Mouse (Mus musculus) erythroid progenitor cell, adult 5-6 weeks (primary cell): ENCODE results near the gene Tcp1. TPM values are rescaled to one million over a fixed set of nuclear protein-coding genes. Genes with fewer than 3 reads are reported as not detected.
"Not testable (repeated sequence)": the region's sequence is repeated elsewhere in the genome, so short reads cannot be mapped to it uniquely, and the experiment has no call there.

ENCODE experiments used
- ATAC-seq: replicated peaks from 2 replicates; pipeline ENCODE4 v1.8.0; 2016; ENCODE audit warnings: moderate number of reproducible peaks, mild to moderate bottlenecking, moderate TSS enrichment, inconsistent platforms; ENCODE audit not compliant: poor library complexity, low FRiP score, severe bottlenecking
- total RNA-seq, 2 experiments: library from RNA; stranded (forward) in 1 of 2; stranded (reverse) in 1 of 2; fragments of 150-400 nt in 1 of 2; fragments of 186-747, 209-891 nt in 1 of 2; gene quantifications; 2 replicates each; pipeline versions ENCODE4 v1.2.3 to v1.2.4; 2015 to 2017; ENCODE audit warnings: low replicate concordance in 2 of 2

Gene Tcp1
- total RNA-seq, 2 experiments from 2014 or later = 173 to 220 TPM

DNA sequence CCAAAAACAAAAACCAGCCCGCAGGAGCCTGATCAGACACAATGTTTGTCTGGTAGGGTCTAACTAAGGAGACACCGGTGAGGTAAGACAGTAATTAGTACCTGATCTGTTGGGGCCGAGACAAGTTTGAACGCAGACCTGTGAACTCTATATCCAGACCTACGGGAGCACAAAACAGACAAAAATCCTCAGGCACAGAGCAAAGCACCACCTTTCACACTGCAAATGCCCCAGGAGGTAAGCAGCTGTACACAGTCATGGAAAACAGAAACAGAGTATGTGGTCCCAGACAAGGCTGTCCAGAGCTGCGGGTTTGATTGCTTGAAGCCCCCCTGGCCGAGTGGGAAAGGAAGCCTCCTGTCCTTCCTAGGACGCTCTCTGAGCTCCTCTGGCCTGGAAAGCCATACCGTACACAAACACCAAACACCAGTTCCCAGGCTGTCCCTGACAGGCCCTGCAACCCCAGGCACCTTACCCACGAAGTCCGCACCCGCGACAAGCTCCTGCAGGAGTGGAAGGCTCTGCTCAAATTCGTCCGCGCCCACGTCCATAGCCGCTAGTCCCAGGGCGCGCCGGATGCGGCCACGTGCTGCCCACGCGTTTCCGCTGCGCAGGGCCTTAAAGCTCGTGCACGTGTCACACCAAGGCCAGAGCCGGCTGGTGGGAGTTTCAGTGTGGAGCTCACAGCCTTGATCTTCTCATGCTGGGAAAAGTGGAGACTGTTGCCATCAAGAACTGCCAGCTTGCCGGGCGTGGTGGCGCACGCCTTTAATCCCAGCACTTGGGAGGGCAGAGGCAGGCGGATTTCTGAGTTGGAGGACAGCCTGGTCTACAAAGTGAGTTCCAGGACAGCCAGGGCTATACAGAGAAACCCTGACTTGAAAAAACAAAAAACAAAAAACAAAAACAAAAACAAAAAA lies 5.9 kb upstream of the Tcp1 start, which contains the start of gene Pnldc1:
Pnldc1 (minus strand) TSS at position 870 of the 920 bp plus-strand sequence.
- no peak for ATAC-seq

DNA sequence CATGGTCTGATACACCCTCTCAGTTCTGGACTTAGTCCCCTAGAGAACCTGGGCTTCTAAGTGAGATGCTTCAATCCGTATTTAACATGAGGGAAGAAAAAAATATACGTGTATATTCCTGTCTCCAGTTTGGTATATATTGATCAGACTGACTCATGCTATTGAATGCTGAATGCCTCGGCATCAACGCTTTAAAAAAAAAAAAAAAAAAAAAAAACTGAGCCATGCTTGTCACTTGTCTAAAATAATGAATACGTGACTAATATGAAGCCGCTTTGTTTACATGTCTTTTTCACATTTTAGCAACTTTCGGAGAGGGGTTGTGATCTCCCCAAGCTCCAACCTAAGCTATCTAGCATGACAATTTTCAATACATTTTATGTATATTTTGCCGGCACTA lies 5.1 kb upstream of the Tcp1 start:
- ATAC-seq = no peak

DNA sequence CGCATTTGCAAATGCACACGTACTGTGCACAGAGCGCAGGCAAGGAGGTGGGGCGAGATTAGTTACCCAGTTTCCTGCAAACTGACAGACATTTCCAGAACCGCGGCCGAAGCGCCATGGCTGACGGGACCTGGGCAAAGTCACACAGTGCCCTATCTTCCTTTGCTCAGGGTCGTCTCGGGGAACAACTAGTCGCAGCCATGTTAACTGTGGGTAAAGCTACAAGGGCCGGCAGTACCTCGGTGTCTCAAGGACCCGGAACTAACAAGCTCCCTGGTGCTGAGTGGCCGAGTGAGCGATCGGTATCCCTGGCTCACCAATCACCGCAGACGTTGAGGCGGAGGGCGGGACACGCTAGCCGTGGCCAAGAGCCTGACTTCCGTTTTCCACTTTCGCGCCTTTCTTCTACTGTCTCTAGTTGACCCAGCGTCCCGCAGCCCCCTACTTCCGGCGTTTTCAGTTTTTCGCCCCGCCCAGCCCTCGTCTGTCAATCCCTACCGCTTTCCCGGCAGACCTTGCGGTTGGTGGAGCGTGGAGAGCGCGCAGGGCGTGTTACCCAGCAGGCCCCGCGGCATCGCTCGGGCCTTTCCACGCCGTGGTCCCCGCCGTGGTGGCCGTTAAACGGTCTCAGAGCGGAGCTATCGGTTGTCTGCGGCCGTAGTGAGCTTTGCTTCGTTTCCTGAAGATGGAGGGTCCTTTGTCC lies 531 bp downstream of the Tcp1 start, which contains the start of gene Mrpl18:
Mrpl18 (minus strand) TSS at position 465 of the 703 bp plus-strand sequence.
- ATAC-seq = peak; percentile 98

DNA sequence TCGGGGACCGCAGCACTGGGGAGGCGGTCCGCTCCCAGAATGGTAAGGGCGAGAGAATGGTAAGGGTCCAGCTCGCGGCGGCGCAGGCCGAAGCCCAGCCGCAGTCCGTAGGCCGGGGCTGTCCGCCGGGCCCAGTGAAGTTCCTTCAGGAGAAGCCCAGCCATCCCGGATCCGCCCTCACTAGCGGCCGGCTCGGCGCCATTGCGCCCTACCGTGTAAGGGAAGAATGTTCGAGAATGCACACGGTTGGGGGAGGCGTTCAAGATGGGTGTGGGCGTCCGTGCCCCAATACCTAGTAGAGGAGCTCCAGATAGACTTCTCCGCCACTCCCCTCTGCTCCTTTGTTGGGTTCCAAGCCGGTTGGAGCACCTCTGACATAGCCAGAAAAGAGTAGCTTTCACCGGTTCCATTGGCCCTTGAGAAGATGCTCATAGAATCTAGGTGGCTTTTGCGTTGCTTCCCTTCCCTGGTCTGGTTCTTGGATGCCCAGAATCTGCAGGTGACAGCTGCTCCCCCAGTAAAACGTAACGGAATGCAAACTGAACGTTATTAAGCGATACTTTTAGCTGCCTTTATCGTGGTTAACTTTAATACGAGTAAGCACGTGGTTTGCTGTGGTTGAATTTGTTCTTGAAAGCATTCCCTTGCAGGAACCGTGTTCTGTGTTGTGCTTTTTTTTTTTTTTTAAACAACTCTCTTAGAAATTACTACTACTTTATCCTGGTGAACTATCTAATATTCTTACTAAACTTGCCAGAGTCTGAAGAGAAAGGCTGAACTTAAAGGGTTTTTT lies 1.3 kb downstream of the Tcp1 start:
- ATAC-seq = peak; percentile 62

GRCm38 (mm10) chr17:12921073-12921472 lies 5.6 kb downstream of the Tcp1 start:
- ATAC-seq = no peak

DNA sequence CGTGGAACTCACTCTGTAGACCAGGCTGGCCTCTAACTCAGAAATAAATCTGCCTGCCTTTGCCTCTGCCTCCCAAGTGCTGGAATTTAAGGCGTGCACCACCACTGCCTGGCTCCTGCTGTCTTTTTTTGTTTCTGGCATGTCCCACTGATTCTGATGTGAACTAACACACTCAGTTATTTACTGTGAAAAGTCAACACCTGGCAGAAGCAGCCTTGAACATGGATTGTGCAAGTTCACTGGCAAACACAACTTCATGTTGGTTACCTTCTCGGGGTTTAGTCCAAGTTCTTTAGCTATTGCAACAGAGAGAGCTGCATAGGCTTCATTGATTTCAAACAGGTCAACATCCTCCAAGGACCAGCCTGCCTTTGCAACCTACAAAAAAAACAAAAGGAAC lies 9.5 kb downstream of the Tcp1 start:
- no peak for ATAC-seq

GRCm38 (mm10) chr17:12925703-12926180 lies 10.2 kb downstream of the Tcp1 start:
- ATAC-seq = no peak

DNA sequence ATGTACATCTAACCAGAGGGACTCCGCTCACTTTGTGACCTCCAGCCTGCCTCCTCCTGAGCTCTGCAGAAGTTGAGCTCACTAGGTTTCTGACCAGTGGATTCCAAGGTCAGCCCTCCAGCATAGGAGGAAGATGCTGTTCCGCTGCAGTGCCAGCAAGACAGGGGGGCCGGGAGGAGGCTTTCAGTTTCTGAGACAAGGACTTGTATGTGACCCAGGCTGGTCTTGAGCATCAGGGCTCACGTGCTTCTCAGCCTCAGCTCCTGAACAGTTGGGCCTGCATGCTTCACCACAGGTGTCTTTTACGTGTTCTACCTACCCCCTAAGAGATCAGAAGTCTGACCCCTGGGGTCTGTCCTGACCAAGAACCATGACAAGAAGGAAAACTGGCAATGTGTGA lies 16.1 kb downstream of the Tcp1 start:
- ATAC-seq = not testable (repeated sequence)

GRCm38 (mm10) chr17:12935719-12936118 lies 20.2 kb downstream of the Tcp1 start:
- no peak for ATAC-seq

GRCm38 (mm10) chr17:12937412-12937970 lies 22.0 kb downstream of the Tcp1 start:
- ATAC-seq = no peak

DNA sequence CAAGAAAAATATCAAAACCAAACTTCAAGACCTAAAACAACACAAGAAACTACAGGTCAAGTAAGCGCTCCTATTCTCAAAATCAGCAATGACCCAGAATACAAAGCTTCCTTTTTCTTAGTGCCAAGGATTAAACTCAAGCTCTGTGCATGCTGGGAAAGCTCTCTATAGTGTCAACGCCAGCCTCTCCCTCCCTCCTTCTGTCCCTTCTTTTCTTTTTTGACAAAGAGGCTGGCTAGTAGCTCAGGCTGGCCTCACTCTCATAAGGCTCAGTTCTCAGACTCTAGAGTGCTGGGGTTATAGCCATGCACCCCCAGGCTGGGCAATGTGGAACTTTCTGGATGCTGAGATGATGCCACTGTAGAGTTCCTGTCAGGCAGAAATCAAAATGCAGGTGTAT lies 22.6 kb downstream of the Tcp1 start:
- ATAC-seq = no peak

DNA sequence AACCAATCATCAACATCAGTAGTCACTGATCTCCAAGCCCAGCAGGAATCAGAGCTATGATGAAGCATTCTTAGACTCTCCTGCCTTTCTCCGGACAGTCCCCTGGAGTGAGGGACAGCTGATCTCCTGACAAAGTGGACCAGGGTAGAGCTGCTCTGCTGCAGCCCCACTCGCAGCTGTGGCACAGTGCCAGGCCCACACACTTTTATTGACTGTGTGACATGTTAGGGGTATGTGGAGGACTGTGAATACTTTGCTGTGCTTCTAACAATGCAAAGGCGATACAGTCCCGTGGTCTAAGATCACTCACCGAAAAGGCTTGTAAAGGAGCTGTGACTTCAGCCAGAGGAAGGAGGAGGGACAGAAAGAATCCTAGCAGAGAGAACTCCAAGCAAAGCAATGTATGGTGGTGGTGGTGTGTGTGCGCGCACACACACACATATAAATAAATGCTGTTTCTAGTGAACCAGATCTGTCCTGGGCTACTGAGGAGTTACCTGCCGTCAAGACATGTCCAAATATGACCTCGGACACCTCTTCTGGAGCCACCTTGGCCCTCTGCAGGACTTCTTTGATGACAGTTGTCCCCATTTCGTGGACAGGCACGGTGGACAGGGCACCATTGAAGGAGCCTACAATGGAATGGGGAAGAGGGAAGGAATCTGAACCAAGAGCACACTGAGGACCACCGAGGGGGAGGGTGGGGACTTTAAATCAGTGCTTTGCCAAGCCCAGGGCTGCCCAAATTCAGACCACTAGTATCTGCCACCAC lies 24.1 kb downstream of the Tcp1 start:
- peak; percentile 60 for ATAC-seq

GRCm38 (mm10) chr17:12940151-12940805 lies 24.8 kb downstream of the Tcp1 start, which contains the start of gene Acat3:
Acat3 (minus strand) TSS chr17:12940600.
- ATAC-seq = peak; percentile 60; the same call in 1 of the 2 replicates

DNA sequence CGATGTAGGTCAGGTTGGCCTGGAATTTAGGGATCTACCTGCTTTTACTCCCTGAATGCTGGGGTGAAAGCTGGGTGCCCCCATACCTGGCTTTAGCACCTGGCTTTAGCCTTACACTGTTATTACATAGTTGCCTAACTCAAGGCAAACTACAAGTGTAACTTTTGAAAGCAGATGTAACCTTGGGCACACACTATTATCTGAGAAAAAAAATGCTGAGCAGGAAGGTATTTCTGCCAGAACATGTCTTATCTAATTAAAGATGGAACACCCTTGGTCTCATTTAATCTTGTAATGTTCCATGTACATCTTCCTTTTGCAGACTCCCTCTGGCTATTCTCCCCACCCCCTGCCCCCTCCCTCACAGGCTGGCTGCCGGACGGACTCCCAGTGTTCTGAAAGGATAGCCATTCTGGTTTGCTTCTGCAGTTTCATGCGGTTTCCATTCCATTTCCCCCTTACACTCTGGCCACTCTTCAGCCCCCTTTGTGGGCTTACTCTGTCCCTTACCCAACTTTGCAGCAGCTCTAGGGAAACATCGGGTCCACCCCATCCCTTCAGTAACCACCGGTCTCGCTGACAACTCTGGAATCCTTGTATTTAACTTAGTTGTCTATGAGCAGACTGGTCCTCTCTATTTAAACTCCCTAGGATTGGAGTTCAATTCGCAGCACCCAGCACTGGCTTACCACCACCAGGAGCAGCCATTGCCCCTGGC lies 26.2 kb downstream of the Tcp1 start:
- ATAC-seq = no peak

DNA sequence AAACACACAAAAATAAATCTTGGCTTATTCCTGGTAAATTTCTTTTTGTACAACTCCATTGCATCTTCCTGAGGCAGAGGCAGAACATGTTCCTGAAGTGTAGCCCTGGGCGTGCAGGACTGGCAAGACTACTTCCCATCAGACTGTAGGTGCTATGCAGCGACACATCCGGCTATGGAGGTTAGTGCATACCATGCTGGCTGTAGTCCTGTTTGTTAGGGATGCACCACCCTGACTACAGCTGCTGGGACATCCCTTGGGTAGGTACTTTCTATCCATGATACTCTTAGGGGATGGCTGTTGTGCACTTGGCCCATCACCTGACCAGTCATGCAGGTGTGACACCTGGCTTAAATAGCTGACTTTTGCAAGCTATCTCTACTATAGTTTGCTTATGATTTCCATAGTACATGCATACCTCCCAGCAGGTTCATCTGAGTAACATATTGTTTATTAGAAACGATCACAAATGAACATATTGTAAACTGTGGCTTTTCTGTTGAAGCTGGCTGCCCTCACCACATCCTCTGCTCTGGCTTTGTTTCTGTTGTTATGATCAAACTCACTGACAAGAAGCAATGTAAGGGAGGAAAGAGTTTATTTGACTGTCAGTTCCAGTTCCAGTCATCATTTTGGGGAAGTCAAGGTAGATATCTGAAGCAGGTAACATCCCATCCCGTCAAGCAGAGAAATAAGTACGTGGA lies 27.1 kb downstream of the Tcp1 start:
- no peak for ATAC-seq

DNA sequence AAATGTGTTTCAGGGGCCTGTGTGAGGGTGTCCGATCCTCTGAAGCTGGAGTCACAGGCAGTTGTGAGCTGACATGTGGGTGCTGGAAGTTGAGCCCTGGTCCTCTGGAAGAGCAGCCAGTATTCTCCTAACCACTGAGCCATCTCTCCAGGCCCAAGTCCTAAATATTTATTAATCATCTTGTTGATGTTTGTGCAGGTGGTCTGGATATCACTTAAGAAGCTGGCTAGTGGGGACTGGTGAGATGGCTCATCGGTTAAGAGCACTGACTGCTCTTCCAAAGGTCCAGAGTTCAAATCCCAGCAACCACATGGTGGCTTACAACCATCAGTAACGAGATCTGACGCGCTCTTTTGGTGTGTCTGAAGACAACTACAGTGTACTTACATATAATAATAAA lies 34.2 kb downstream of the Tcp1 start:
- no peak for ATAC-seq

GRCm38 (mm10) chr17:12956664-12957063 lies 41.2 kb downstream of the Tcp1 start:
- ATAC-seq = no peak
